Mouse (Mus musculus): ENCODE measurements at regions not wholly inside any gene's neighbourhood (a gene's known extent, or its start where the extent isn't known, plus 50 kb on each side); places are given as distances from the start of the nearest gene placed in this dataset.

GRCm38 (mm10) chr1:169822034-169822433 is 74.6 kb upstream of the Rgs4 start:
- TF ChIP-seq CTCF (IDR thresholded peaks at IDR 0.05) (no peak), EP300 (IDR thresholded peaks at IDR 0.05) (no peak)

Measured in lung, postnatal 0 days (tissue).